Mouse (Mus musculus) kidney, postnatal 36 days (tissue): Measurements from ENCODE around the gene Wdr31.
A peak's percentile ranks its signal among the peaks of the same experiment; 100 is the strongest.
"Not testable (repeated sequence)": the region's sequence is repeated elsewhere in the genome, so short reads cannot be mapped to it uniquely, and the experiment has no call there.

Source experiments
- DNase-seq, 2 experiments: peaks; one replicate each; pipeline ENCODE4 v3.0.0; 2021 to 2022; ENCODE audit warnings: mixed read lengths in 2 of 2

The Wdr31 gene

GRCm38 (mm10) chr4:62495946-62496345 is 25.2 kb upstream of the Wdr31 start:
- DNase-seq = peak; percentile 88 to 91

- no peak for DNase-seq
Observed at GRCm38 (mm10) chr4:62494230-62494629, 23.5 kb upstream of the Wdr31 start.

- DNase-seq = no peak
Observed at GRCm38 (mm10) chr4:62492682-62493081, 22.0 kb upstream of the Wdr31 start.

- no peak for DNase-seq
Observed at GRCm38 (mm10) chr4:62487914-62488313, 17.2 kb upstream of the Wdr31 start.

DNA sequence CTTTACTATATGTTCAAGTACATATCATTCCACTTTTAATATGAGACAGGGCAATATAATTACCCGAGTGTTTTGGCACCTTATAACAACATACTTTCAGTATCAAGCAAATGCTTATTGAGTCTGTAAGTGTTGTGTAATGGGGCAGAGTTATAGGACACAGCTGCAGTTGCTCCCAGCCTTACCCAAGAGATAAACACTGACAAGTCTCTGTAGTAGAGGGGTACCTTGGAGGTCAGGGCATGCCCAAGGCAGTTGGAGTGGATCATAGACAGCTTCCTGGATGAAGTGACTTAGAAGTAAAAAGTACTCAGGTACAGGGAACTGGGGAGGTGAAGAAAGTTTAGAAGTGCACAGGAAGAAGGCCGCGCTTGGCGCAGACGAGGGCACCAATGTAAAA is 16.5 kb upstream of the Wdr31 start:
- no peak for DNase-seq

DNA sequence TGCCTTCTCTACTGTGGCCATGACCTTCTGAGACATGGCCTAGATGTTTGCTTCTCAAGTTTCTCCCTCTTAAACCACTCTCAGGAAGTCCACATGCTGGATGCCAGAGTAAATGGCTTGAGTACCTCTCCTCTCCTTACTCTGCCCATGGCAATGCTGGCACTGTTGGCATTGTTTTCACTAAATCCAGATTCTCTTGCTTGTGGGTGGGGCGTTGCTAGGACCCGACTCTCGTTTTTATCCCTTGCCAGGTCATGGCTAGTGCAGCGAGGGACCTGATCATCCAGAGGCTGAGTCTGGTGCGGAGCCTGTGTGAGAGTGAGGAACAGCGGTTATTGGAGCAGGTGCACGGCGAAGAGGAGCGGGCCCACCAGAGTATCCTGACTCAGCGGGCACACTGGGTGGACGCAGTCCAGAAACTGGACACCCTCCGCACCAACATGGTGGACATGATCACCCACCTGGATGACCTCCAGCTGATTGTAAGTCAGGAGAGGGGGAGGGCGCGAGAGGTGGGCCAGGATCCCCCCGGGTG is 15.5 kb upstream of the Wdr31 start:
- no peak for DNase-seq

DNA sequence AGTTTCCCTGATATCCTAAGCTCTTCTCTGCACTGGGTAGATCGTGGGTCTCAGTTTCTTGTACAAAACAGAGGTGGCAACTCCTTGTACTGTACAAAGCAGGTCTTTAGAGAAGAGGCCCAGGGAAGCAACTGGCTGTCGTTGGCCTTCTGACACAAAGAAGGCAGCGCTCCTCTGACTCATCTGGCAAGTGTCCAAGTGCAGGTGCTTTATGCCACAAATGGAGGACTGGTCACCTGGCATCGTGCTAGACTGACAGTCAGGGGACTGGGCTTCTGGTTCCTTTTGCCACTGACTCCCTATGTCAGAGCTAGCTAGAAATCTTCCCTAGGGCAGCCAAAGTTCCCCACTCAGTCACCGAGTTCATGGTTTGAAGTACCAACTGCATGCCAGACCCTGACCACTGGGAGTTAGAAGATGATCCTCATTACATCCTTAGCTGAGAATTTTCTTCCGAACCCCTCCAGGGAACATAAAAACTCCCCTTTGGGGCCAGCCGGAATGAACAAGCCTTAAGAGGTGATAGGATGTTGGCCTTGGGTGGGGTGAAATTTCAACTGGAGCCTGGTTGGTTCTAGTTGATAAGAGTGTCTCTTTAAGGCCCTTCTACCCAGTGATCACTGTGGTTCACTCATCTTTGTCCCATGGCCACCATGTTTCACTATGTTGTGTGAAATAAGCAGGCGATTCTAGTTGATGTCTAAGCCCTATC is 14.9 kb upstream of the Wdr31 start:
- no peak for DNase-seq

DNA sequence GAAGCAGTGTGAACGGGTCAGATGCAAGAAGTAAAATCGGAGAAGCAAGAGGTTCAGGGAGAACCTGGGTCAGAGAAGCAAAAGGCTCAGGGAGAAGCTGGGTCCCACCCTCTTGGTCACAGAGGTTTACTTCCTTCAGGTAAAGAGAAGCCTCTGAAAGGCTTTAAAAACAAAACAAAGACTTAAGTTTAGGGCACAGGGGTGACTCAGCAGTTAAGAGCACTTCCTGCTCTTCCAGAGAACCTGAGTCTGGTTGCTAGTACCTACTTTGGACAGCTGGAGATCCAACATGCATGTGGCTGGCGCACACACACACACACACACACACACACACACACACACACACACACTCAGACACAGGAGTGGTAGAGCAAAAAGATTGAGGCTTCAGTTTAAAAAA is 14.2 kb upstream of the Wdr31 start:
- no peak for DNase-seq

- DNase-seq = peak; percentile 42 to 64
Observed at GRCm38 (mm10) chr4:62480709-62481605, 10.3 kb upstream of the Wdr31 start.

GRCm38 (mm10) chr4:62479937-62480708 is 9.4 kb upstream of the Wdr31 start, which contains the start of gene Bspry:
TSS of gene Bspry (plus strand) at chr4:62480053.
- DNase-seq = peak; percentile 80 to 86

DNA sequence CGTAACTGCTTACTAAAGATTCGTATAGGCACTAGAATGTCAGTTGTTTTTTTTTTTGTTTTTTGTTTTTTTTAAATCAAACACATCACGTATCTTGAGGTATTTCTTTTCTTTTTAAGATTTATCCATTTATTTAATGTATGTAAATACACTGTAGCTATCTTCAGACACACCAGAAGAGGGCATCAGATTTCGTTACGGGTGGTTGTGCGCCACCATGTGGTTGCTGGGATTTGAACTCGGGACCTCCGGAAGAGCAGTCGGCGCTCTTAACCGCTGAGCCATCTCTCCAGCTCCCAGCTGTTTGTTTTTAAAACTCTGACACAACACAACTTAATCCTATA is 8.9 kb upstream of the Wdr31 start:
- DNase-seq = not testable (repeated sequence)

DNA sequence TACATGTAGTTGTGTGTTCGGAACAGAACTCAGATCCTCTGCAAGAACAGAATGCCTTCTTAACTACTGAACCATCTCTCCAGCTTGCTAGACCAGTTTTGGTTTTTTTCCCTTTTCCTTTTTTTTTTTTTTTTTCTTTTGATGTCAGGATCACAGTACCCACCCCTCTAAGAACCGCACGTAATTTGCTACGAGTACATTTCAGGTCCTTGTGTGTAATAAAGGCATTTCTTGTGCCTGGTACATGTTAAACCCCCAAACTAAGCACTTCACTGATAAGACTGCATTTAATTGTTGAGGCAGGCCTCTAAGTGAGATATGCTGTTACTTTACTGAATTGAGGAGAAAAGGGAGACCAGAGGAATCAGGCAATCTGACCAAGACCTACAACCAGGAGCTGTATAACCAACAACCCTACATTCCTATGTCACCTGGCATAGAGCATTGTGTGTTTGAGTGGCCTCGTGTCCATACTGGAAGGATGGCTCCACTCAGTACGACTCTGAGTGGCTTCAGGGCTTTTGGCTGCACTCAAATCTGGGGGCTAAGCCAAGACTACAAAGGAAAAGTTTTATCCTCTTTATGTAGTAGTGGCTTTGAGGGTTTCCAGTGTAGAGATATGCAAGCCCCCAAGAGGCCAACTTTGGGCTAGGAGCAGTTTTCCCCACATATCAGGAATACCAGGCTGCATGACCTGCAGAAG is 7.0 kb upstream of the Wdr31 start:
- DNase-seq = no peak

DNA sequence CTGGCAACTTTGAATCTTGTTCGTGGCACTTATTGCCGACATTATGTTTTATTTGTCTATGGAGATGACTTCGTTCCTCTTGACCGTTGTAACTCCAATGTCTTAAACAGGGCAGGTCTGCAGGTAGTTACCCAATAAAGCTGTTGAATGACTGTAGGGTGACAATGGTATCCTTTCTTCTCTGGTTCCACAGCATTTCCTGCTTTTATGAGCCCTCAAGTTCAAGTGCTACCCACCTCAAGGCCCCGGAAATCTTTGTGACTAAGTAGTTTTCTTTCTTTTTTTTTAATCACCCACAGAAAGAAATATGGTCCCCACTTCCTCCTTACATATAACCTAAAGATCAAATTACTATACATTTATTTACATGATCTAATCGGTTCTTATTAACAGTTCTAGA is 5.1 kb upstream of the Wdr31 start:
- DNase-seq = no peak

DNA sequence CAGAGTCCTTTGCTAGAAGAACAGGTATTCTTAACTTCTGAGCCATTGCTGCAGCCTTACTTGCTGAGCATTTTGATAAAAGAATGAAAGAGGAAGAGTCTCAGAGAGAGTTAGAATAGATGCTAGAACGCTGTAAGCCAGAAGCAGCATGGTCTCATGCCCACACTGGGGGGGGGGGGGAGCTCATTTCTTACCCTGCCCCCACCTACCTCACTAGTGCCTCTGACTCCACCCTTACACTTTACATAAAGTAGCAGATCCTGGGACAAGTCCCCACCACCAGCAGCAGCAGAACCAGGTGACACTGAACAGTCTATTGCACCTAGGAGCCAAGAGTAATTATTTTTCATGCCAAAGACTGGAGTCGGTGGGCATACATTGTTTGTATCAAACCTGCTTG is 4.4 kb upstream of the Wdr31 start:
- no peak for DNase-seq

DNA sequence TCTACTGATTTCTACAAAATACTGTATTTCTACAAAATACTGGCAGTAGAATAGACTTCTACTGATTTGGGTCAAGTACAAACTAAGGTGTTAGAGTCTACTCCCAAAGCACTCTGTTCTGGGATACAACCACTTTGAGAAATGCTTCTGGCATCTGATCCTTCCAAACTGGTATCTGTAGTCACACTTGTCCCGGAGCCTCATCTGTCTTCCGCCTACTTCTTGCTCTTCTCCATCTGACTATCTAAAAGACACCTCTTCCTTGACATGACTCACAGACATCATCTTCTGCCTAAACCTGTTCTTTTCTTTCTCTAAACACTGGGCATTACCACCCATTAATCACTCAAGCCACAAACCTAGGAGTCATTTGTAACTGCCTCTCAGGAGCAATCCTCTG is 1.4 kb upstream of the Wdr31 start:
- DNase-seq = no peak

DNA sequence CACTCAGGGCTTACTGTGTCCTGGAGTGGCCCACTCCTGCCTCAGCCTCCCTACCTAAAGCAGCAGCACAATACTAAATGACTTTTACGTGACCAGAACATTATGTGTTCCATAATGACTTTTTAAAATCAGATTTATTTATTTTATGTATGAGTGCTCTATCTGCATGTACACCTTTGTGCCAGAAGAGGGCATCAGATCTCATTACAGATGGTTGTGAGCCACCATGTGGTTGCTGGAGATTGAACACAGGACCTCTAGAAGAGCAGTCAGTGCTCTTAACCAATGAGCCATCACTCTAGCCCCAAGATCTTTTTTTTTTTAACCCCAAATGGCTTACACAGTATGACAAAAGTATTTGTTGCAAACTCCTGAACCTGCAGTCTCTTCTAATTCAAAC is 2.5 kb downstream of the Wdr31 start:
- DNase-seq = no peak

- DNase-seq = peak; percentile 35 to 55
Observed at GRCm38 (mm10) chr4:62463124-62463523, 7.6 kb downstream of the Wdr31 start.

GRCm38 (mm10) chr4:62460348-62460747 is 10.3 kb downstream of the Wdr31 start:
- DNase-seq = no peak

GRCm38 (mm10) chr4:62459081-62459480 is 11.6 kb downstream of the Wdr31 start:
- no peak for DNase-seq

GRCm38 (mm10) chr4:62454995-62455394 is 15.7 kb downstream of the Wdr31 start:
- peak; percentile 39 to 70 for DNase-seq

GRCm38 (mm10) chr4:62440986-62441385 is 29.7 kb downstream of the Wdr31 start:
- no peak for DNase-seq

DNA sequence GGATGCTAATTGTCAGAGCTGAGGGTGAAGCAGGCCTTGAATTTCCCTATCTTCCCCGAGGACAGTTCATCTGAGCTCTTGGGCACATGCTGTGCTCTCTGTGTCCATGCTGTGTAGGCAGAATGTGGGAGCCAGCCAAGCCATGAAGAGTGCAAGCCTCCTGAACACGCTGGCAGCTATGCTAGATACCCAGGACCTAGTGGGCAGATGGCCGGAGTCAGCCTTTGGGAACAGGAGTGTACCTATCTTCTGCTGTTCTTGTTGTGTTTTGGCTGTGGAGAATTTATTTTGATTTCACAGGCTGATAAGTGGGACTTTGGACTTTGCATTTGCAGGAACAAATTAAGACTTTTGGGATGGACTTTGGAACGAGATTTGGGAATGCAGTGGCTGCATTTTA is 30.2 kb downstream of the Wdr31 start:
- peak; percentile 73 to 82 for DNase-seq
